Mouse (Mus musculus) lung, embryonic 16.5 days (tissue): ENCODE measurements at regions not wholly inside any gene's neighbourhood (a gene's known extent, or its start where the extent isn't known, plus 50 kb on each side); places are given as distances from the start of the nearest gene placed in this dataset.

ENCODE experiments used
- ATAC-seq: fragments of 200-750 bp; cut with Nextera tagmentation; 2 replicates; pipeline ENCODE4 v1.8.0; 2017; ENCODE audit warnings: low read depth, mild to moderate bottlenecking, moderate library complexity
- H3K27ac ChIP-seq: fragments of 300-500 bp; sonication (generic); 2 replicates; pipeline ENCODE4 v1.5.1; 2014; ENCODE audit warnings: mild to moderate bottlenecking, control low read depth, low read length
- H3K27me3 ChIP-seq: fragments of 300-500 bp; sonication (generic); 2 replicates; pipeline ENCODE4 v1.6.1; 2014; ENCODE audit warnings: low read depth, low read length, mixed read lengths; ENCODE audit not compliant: control insufficient read depth, insufficient read depth
- H3K36me3 ChIP-seq: fragments of 300-500 bp; sonication (generic); 2 replicates; pipeline ENCODE4 v1.6.1; 2014; ENCODE audit warnings: low read length; ENCODE audit not compliant: control insufficient read depth, insufficient read depth
- H3K4me1 ChIP-seq: fragments of 300-500 bp; sonication (generic); replicated peaks from 2 replicates; pipeline ENCODE4 v1.6.1; 2014; ENCODE audit warnings: low read length, mixed read lengths; ENCODE audit not compliant: control insufficient read depth, insufficient read depth
- H3K4me2 ChIP-seq: fragments of 300-500 bp; sonication (generic); 2 replicates; pipeline ENCODE4 v1.6.1; 2014; ENCODE audit warnings: low read depth, low read length, control low read depth
- H3K4me3 ChIP-seq: fragments of 300-500 bp; sonication (generic); 2 replicates; pipeline ENCODE4 v1.5.1; 2014; ENCODE audit warnings: mild to moderate bottlenecking, low read length, control low read depth
- H3K9ac ChIP-seq: fragments of 300-500 bp; sonication (generic); 2 replicates; pipeline ENCODE4 v1.6.1; 2014; ENCODE audit warnings: low read length, control low read depth
- H3K9me3 ChIP-seq: fragments of 300-500 bp; sonication (generic); 2 replicates; pipeline ENCODE4 v1.6.1; 2016; ENCODE audit warnings: low read length; ENCODE audit not compliant: control insufficient read depth
- WGBS: fragments of 180-500 bp; shearing (Covaris S2); extraction: QIAGEN DNeasy Blood & Tissue Kit; methylation state at CpG from one replicate; pipeline ENCODE4 v1.1.7; 2014; 5-methylcytosine and 5-hydroxymethylcytosine counted together

DNA sequence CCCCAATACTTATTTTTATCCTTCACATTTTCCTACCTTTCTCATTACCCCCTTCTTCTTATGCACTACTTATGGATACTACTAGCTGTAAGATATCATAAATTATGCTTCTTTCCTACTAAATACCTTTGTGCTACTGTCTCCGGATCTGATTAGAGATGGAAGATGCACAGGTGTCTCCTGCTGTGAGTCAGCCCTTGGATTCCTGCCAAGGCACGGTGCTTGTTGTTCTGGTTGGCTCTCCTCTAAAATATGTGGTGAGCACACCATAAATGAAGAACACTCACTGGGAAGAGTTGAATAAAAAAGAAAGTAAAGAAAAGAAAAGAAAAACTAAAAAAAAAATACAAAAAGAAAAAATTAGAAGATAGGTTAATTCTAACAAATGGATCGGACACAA is 181.5 kb upstream of the Tnc start:
- Histone ChIP-seq H3K9ac (no peak overlapping the region), H3K36me3 (no peaks in the 10 kb centered on the region), H3K9me3 (no peaks in the 10 kb centered on the region), H3K4me3 (no peak overlapping the region), H3K27ac (no peak overlapping the region), H3K4me1 (no peaks in the 10 kb centered on the region), H3K27me3 (no peaks in the 10 kb centered on the region), H3K4me2 (no peak overlapping the region)
- ATAC-seq = no peak
- WGBS = 68% methylated on average over 3 of the region's 3 CpGs

DNA sequence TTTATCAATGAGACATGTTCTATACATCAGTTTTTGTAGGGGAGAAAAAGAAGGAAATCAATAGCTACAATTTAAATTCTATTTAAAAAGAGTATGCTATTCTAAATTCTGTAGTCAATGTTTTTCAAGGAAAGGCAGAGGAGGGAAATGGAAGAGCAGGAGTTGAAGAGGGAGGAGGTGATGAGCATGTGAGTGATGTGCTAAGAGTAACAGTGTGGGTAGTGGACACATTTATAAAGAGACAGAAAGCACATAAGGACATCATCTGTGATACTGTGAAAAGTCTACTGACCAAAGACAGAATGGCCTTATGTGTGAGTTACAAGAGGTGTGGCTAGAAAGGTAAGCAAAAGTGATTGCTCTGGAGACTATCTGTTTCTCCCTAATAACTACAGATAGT is 179.8 kb upstream of the Tnc start:
- H3K27ac ChIP-seq = no peak overlapping the region
- H3K4me2 ChIP-seq = no peak overlapping the region
- no peak for ATAC-seq
- H3K4me3 ChIP-seq = no peak overlapping the region
- H3K4me1 ChIP-seq = no peaks in the 10 kb centered on the region
- H3K9ac ChIP-seq = no peak overlapping the region
- H3K27me3 ChIP-seq = no peaks in the 10 kb centered on the region
- H3K36me3 ChIP-seq = no peaks in the 10 kb centered on the region
- no peaks in the 10 kb centered on the region for H3K9me3 ChIP-seq

DNA sequence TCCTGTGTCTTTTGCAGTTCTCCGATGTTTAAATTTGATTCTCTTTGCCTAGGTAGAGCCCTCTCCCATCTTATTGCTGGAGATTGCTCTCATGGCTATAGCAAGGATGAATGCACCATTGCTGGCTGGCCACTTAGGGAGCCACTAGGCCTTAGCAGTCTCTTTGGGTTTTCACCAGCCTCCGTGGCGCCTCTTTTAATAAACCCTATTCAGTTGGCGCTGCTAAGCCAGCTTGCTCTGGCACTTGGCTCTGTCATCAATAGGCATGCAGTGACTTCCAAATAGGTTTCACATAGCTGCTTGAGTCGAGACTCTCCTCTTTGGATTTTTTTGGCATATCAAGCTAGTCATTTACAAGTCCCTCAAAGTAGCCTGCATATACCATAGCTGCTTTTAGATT is 178.1 kb upstream of the Tnc start:
- no peaks in the 10 kb centered on the region for H3K36me3 ChIP-seq
- no peak overlapping the region for H3K27ac ChIP-seq
- H3K4me3 ChIP-seq = no peak overlapping the region
- no peaks in the 10 kb centered on the region for H3K27me3 ChIP-seq
- ATAC-seq = no peak
- H3K4me1 ChIP-seq = no peaks in the 10 kb centered on the region
- WGBS = 89% methylated on average over 5 of the region's 5 CpGs
- no peak overlapping the region for H3K9ac ChIP-seq
- H3K9me3 ChIP-seq = no peaks in the 10 kb centered on the region
- H3K4me2 ChIP-seq = no peak overlapping the region

DNA sequence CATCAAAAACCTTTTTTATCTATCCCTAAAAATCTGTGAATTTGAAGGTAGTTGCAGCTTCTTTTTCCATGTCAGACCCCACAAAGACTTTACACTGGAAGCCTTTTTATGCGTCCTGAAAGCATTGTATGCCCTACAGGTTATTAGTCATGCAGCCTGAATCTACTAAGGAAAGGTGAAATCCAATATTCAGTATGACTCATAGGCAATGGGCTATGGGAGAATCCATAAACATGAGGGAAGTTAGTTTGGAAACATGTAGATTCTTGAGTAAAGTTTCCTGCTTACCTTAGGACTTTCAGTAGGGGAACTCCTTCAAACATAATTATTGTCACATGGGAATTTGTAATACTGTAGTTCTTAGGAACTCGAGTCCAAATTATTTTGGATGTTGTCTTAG is 173.0 kb upstream of the Tnc start:
- H3K36me3 ChIP-seq = no peaks in the 10 kb centered on the region
- H3K4me1 ChIP-seq = no peaks in the 10 kb centered on the region
- no peak for ATAC-seq
- no peak overlapping the region for H3K4me2 ChIP-seq
- no peak overlapping the region for H3K4me3 ChIP-seq
- H3K9ac ChIP-seq = no peak overlapping the region
- no peaks in the 10 kb centered on the region for H3K27me3 ChIP-seq
- no peak overlapping the region for H3K27ac ChIP-seq
- WGBS = 65% methylated on average over 2 of the region's 2 CpGs
- H3K9me3 ChIP-seq = no peaks in the 10 kb centered on the region

DNA sequence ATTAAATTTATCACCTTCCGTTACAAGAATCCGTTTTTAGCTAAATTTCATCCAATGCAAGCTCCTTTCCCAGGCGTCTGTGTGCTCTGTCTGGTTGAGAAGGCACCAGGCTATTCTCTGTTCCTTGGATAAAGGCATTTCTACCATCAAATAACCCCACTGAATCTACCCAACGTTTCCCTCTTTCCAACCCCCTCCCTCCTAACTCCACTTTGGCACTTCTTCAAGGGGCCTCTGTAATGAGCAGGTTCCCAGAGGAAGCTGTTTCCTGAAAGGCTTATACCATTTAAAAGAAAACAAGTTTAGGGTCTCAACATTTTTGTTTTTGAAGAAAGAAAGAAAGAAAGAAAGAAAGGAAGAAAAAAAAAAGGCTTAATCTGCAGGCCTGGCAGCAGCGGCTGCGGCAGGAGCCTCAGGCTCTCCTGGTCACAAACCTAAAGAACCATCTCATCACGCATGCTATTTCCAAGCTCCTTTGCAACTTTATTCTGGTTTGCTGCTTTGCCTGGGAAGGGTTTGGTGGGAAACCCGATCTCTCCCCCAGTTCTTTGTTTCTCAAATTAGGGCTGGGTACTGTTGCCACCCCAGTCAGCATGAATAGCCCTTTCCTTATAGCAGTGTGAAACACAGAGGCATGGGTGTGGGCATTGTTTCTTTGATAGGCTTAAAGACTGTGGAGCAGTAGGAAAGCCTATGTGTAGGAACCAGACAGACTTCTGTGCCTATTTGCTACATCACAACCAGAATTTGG is 160.5 kb upstream of the Tnc start:
- ATAC-seq = no peak
- peaks cover 2% of the 10 kb centered on the region; the same call in 1 of the 2 replicates for H3K9me3 ChIP-seq
- no peak overlapping the region for H3K27ac ChIP-seq
- H3K4me3 ChIP-seq = no peak overlapping the region
- WGBS = 57% methylated on average over 8 of the region's 8 CpGs
- H3K4me2 ChIP-seq = no peak overlapping the region
- H3K4me1 ChIP-seq = no peaks in the 10 kb centered on the region
- no peak overlapping the region for H3K9ac ChIP-seq
- no peaks in the 10 kb centered on the region for H3K27me3 ChIP-seq
- H3K36me3 ChIP-seq = no peaks in the 10 kb centered on the region

DNA sequence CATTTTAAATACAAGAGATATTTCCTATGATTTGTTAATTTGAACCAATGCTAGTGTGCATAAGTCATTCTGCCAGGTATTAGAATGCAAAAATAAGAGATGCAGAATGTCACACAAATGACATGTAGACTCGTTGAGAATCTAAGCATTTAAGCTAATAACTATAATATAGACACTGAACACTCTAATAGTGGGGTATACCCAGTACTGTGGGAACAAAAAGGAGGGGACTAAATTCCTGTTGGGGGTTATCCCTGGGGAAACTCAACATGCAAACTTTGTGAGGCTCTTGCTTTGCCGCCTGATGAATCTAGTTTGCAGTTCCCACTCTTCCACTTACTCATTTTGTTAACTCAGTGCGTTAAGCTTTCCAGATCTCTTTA is 154.0 kb upstream of the Tnc start:
- no peak for ATAC-seq
- no peaks in the 10 kb centered on the region for H3K36me3 ChIP-seq
- no peak overlapping the region for H3K4me3 ChIP-seq
- peaks cover 2% of the 10 kb centered on the region; the same call in 1 of the 2 replicates for H3K9me3 ChIP-seq
- WGBS = 74% methylated on average over 3 of the region's 3 CpGs
- H3K27ac ChIP-seq = no peak overlapping the region
- H3K4me1 ChIP-seq = no peaks in the 10 kb centered on the region
- H3K4me2 ChIP-seq = no peak overlapping the region
- no peak overlapping the region for H3K9ac ChIP-seq
- no peaks in the 10 kb centered on the region for H3K27me3 ChIP-seq

DNA sequence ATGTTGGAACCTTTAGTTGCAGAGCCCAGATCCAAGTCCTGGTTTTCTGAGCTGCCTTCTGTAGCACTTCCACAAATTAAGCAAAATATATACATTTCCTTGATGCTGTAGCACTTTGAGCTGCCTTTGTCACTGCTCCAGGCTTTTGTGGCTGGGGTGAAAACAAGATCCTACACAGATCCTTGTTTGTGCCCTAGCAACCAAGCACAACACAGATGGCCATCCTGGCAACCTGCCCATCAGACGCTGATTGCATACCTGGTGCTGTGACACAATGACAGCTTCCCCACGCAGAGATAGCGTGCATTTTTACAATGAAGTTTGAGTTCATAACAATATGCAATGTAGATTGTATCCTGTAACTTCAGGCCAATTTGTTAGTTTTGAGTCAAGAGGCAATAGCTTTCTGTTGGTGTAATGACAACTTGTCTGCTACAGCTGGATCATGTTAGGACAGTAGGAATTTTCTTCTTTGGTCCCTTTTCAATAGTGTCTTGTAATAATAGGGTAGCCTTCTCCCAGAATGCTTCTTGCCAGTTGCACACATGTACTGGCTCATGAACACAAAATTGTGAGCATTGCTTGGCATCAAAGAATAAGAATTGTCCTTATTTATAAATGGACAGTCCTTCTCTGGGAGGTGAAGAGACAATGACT is 153.5 kb upstream of the Tnc start:
- H3K9me3 ChIP-seq = peaks cover 2% of the 10 kb centered on the region; the same call in 1 of the 2 replicates
- peak; percentile 80 for ATAC-seq
- H3K4me1 ChIP-seq = no peaks in the 10 kb centered on the region
- H3K36me3 ChIP-seq = no peaks in the 10 kb centered on the region
- peak overlapping the region; percentile 28 for H3K27ac ChIP-seq
- no peaks in the 10 kb centered on the region for H3K27me3 ChIP-seq
- H3K9ac ChIP-seq = no peak overlapping the region
- WGBS = 47% methylated on average over 3 of the region's 3 CpGs
- H3K4me2 ChIP-seq = no peak overlapping the region
- no peak overlapping the region for H3K4me3 ChIP-seq

DNA sequence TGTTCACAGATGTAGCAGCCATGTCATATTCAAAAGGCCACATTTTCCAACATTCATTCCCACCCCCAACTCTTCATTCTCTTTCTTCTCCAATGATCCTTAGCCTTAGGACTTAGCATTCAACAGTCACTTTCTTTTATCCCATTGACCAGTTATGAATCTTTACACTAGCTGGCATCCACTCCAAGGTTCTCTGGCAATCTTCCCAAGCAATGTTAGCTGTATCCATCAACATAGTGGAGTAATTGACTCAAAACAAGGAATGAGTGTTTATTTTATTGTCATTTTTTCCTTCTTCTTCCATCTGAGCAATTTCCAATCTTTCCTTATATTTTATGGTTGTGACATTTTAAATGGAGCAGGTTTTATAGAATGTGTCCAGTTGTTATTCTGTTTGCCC is 138.2 kb upstream of the Tnc start:
- Histone ChIP-seq H3K9ac (no peak overlapping the region), H3K4me2 (no peak overlapping the region), H3K9me3 (no peaks in the 10 kb centered on the region), H3K4me1 (no peaks in the 10 kb centered on the region), H3K27ac (no peak overlapping the region), H3K36me3 (no peaks in the 10 kb centered on the region), H3K27me3 (no peaks in the 10 kb centered on the region), H3K4me3 (no peak overlapping the region)
- no peak for ATAC-seq

DNA sequence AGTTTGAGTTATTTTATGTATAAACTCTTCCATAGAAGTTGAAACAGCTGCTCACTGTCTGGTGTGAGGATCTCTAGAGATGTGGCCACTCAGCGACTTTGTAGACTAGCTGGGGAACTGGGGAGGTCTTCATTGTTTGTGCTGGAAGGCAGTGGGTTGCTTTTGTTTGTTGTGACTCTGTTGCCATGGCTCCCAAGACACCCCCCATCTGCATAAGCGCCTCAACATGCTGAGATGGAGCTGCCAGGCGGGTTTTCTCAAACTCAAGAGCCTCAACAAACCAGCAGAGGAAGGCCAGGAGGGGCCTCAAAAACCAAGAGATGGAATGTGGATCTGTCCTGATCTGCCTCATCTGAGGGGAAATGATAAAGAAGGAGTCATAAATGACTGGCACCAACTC is 129.1 kb upstream of the Tnc start:
- Histone ChIP-seq H3K4me2 (no peak overlapping the region), H3K9ac (no peak overlapping the region), H3K36me3 (no peaks in the 10 kb centered on the region), H3K4me1 (no peaks in the 10 kb centered on the region), H3K9me3 (no peaks in the 10 kb centered on the region), H3K27me3 (no peaks in the 10 kb centered on the region), H3K4me3 (no peak overlapping the region), H3K27ac (no peak overlapping the region)
- ATAC-seq = peak; percentile 77
- WGBS = 30% methylated on average over 3 of the region's 3 CpGs
